Mouse (Mus musculus): ENCODE results near the gene Rtl10. TPM values are rescaled to one million over a fixed set of nuclear protein-coding genes. Genes with fewer than 3 reads are reported as not detected.

The Rtl10 gene
- total and polyA plus RNA-seq, 3 experiments, result 4.8 to 21.1 (median 9.8) TPM

DNA sequence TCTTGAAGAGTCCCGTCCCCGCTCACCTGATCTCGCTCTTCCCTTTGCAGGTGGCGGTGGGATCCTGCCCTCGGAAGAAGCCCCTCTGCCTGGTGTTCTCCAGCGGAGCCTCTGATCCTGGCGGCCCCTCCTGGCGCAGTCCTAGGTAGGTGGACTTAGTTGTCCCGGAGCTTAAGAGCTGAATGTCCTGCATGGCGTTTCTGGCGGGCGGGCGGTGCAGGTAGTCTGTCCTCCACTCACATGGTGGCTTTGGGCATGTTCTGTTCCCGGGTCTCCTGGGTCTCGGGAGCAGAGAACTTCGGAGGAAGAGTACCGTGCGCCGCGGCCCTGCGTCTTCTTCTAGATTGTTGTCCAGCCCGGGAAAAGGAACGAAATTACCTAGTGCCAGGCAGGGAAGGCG, 295 bp downstream of the Rtl10 start:
- no peak overlapping the region for H3K27ac ChIP-seq (ENCODE audit: insufficient read depth, low read depth)
- H3K4me1 ChIP-seq (ENCODE audit: control insufficient read depth in 1 of 2, insufficient read depth in 2 of 2), result peaks cover 9 to 37% of the 10 kb centered on the region in 2 experiments
- H3K9ac ChIP-seq (ENCODE audit: insufficient read depth, low read depth), result peak overlapping the region; percentile 88
- no peaks in the 10 kb centered on the region for H3K9me3 ChIP-seq (replicated peaks; ENCODE audit: low read length)
- TF ChIP-seq TCF12 (IDR thresholded peaks at IDR 0.05; ENCODE audit: low read depth, low read length), result no peak
- TF ChIP-seq ZKSCAN1 (IDR thresholded peaks at IDR 0.05; ENCODE audit: borderline replicate concordance, low read depth, low read length), result no peak
- no peak for TF ChIP-seq ZNF384 (IDR thresholded peaks at IDR 0.05; ENCODE audit: low read depth, low read length)
- no peak for TF ChIP-seq MEF2A (IDR thresholded peaks at IDR 0.05; ENCODE audit: borderline replicate concordance, low read depth, low read length)
- TF ChIP-seq EP300 (IDR thresholded peaks at IDR 0.05; ENCODE audit: low read length), result no peak
- no peak for TF ChIP-seq TBP (conservative IDR thresholded peaks at IDR 0.05; ENCODE audit: low read depth, low read length)
- TF ChIP-seq KAT2A (IDR thresholded peaks at IDR 0.05; ENCODE audit: insufficient replicate concordance, low read length), result no peak
- TF ChIP-seq SMC3 (IDR thresholded peaks at IDR 0.05; ENCODE audit: low read depth, low read length), result no peak
- TF ChIP-seq USF2 (conservative IDR thresholded peaks at IDR 0.05; ENCODE audit: low read depth, low read length), result no peak
- TF ChIP-seq ZC3H11A (IDR thresholded peaks at IDR 0.05; ENCODE audit: low read depth, low read length), result no peak
- TF ChIP-seq CHD1 (IDR thresholded peaks at IDR 0.05; ENCODE audit: low read depth, low read length), result no peak
- TF ChIP-seq HCFC1 (IDR thresholded peaks at IDR 0.05; ENCODE audit: low read depth, low read length), result no peak
- TF ChIP-seq MAX (IDR thresholded peaks at IDR 0.05; ENCODE audit: low read length), result no peak
- no peak for TF ChIP-seq CHD2 (IDR thresholded peaks at IDR 0.05; ENCODE audit: low read length)
- TF ChIP-seq NELFE (IDR thresholded peaks at IDR 0.05; ENCODE audit: low read depth, low read length), result no peak
- no peak for TF ChIP-seq SIN3A (IDR thresholded peaks at IDR 0.05; ENCODE audit: low read length)
- no peak for TF ChIP-seq USF1 (IDR thresholded peaks at IDR 0.05; ENCODE audit: low read depth, low read length)
- H3K79me2 ChIP-seq (replicated peaks; ENCODE audit: control insufficient read depth, extremely low read depth, insufficient read depth, poor library complexity, severe bottlenecking), result peaks cover 12% of the 10 kb centered on the region
- DNase-seq (ENCODE audit: extremely low read depth), result no peak
- dilution Hi-C loops (cut with MboI; ENCODE audit: extremely low pct_ligation_motif_present, extremely low pct_unique_long_range_greater_than_20kb, low sequenced_read_pairs), result no loop called here
- peak overlapping the region; percentile 64 for H3K4me2 ChIP-seq (ENCODE audit: insufficient read depth, low read depth, poor library complexity, severe bottlenecking)
- peaks cover 15 to 36% of the 10 kb centered on the region in 2 experiments for H3K36me3 ChIP-seq (replicated peaks in 1 of 2; ENCODE audit: control insufficient read depth in 1 of 2, insufficient read depth in 1 of 2, low read length in 1 of 2)
- in situ Hi-C loops (cut with MboI; ENCODE audit: low pct_ligation_motif_present, low pct_unique_long_range_greater_than_20kb, low sequenced_read_pairs), result no loop called here
- H3K27me3 ChIP-seq (replicated peaks), result no peaks in the 10 kb centered on the region
- peak overlapping the region; percentile 82 to 91 (median 87) for H3K4me3 ChIP-seq (replicated peaks in 1 of 3; ENCODE audit: low read depth in 2 of 3, low read length in 2 of 3, poor library complexity in 1 of 3)

DNA sequence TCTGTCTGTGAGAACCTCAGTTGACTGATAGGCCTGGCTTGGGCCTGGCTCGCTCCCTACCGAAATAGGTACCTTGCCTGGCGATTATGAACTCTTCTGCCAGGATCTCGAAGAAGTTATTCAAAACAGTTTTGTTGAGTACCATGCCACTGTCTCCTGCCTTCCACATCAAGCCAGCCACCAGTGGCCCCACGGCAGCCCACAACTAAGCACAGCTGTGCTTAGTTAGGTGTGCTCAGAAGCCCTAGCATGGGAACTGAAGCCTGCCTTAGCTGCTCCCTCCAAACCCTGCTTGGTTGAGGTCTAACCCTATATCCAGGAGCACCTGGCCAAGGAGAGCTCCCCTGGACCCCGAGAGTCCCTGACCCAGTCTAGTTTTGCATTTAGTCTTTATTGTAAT, 2.8 kb downstream of the Rtl10 start:
- H3K4me3 ChIP-seq (replicated peaks in 1 of 3; ENCODE audit: low read depth in 2 of 3, low read length in 2 of 3, poor library complexity in 1 of 3), result no peak overlapping the region
- H3K36me3 ChIP-seq (replicated peaks in 1 of 2; ENCODE audit: control insufficient read depth in 1 of 2, insufficient read depth in 1 of 2, low read length in 1 of 2), result peaks cover 15 to 55% of the 10 kb centered on the region in 2 experiments
- H3K79me2 ChIP-seq (replicated peaks; ENCODE audit: control insufficient read depth, extremely low read depth, insufficient read depth, poor library complexity, severe bottlenecking), result peaks cover 12% of the 10 kb centered on the region
- dilution Hi-C loops (cut with MboI; ENCODE audit: extremely low pct_ligation_motif_present, extremely low pct_unique_long_range_greater_than_20kb, low sequenced_read_pairs) (no loop called here), in situ Hi-C loops (cut with MboI; ENCODE audit: low pct_ligation_motif_present, low pct_unique_long_range_greater_than_20kb, low sequenced_read_pairs) (loop anchor here (5.0 kb wide), 1 partner anchor 101 kb away; no protein-coding TSS in a partner anchor)
- H3K9ac ChIP-seq (ENCODE audit: insufficient read depth, low read depth), result no peak overlapping the region
- no peak for TF ChIP-seq NELFE (IDR thresholded peaks at IDR 0.05; ENCODE audit: low read depth, low read length)
- no peak for TF ChIP-seq MXI1 (IDR thresholded peaks at IDR 0.05; ENCODE audit: low read depth, low read length)
- TF ChIP-seq ZNF384 (IDR thresholded peaks at IDR 0.05; ENCODE audit: low read depth, low read length), result no peak
- no peak for TF ChIP-seq CHD1 (IDR thresholded peaks at IDR 0.05; ENCODE audit: low read depth, low read length)
- no peak for TF ChIP-seq HCFC1 (IDR thresholded peaks at IDR 0.05; ENCODE audit: low read depth, low read length)
- TF ChIP-seq JUND (conservative IDR thresholded peaks at IDR 0.05; ENCODE audit: low read depth, low read length), result no peak
- no peak for TF ChIP-seq MAZ (IDR thresholded peaks at IDR 0.05; ENCODE audit: low read depth, low read length)
- no peak for TF ChIP-seq ZC3H11A (IDR thresholded peaks at IDR 0.05; ENCODE audit: low read depth, low read length)
- no peak for TF ChIP-seq BHLHE40 (IDR thresholded peaks at IDR 0.05; ENCODE audit: low read depth, low read length)
- no peak for TF ChIP-seq ELF1 (IDR thresholded peaks at IDR 0.05; ENCODE audit: low read depth, low read length)
- TF ChIP-seq MYC (IDR thresholded peaks at IDR 0.05; ENCODE audit: low read depth, low read length), result no peak
- no peak for TF ChIP-seq POLR2AphosphoS2 (IDR thresholded peaks at IDR 0.05; ENCODE audit: low read depth, low read length)
- no peak overlapping the region for H3K4me2 ChIP-seq (ENCODE audit: insufficient read depth, low read depth, poor library complexity, severe bottlenecking)
- peaks cover 9 to 37% of the 10 kb centered on the region in 2 experiments for H3K4me1 ChIP-seq (ENCODE audit: control insufficient read depth in 1 of 2, insufficient read depth in 2 of 2)
- H3K9me3 ChIP-seq (replicated peaks; ENCODE audit: low read length), result no peaks in the 10 kb centered on the region
- H3K27me3 ChIP-seq (replicated peaks), result no peaks in the 10 kb centered on the region
- no peak for DNase-seq (ENCODE audit: extremely low read depth)
- no peak overlapping the region for H3K27ac ChIP-seq (ENCODE audit: insufficient read depth, low read depth)
